Mouse (Mus musculus) megakaryocyte, embryonic 14.5 days (primary cell): Measurements from ENCODE around the gene Fbxw8.

ENCODE experiments used
- FLI1 ChIP-seq: IDR thresholded peaks from 2 replicates; pipeline ENCODE4 v1.6.1; 2012; ENCODE audit warnings: low read length, inconsistent platforms, mixed read lengths
- GATA1 ChIP-seq: IDR thresholded peaks from 3 replicates; pipeline ENCODE4 v1.6.1; 2012; ENCODE audit warnings: mixed read lengths, low read length, inconsistent platforms, borderline replicate concordance

GRCm38 (mm10) chr5:118044907-118045306 is 110.4 kb downstream of the Fbxw8 start:
- TF ChIP-seq GATA1 = no peak
- TF ChIP-seq FLI1 = no peak
